Mouse (Mus musculus): ENCODE measurements around the gene Slc6a6. TPM values are rescaled to one million over a fixed set of nuclear protein-coding genes. Genes with fewer than 3 reads are reported as not detected.

Slc6a6 gene
- polyA plus RNA-seq, 1 experiment from 2014 or later, result 51.7 TPM

DNA sequence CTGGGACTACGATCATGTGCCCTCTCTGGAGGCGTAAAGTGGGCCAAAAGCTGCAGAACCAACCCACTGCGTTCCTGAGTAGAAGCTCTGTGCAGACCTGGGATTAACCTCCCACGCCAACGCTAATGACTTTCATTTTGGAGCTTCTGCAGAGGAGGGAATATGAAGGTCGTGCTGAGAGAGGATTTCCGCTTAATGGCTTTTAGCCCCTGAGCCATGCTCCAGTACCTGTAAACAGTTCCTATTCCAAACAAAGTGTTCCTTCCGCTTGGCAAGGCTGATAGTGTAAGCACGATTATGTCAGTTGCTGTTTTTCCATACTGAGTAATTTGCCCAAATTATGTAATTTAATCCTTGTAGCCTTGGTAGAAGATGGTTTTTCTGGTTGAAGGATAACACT, 33.6 kb upstream of the Slc6a6 start:
- Histone ChIP-seq H3K4me3 (ENCODE audit: low read length) (no peak overlapping the region), H3K9ac (ENCODE audit: low read length) (no peak overlapping the region), H3K9me3 (ENCODE audit: control insufficient read depth, low read length) (no peaks in the 10 kb centered on the region), H3K27ac (ENCODE audit: low read length) (no peak overlapping the region), H3K27me3 (ENCODE audit: control insufficient read depth, insufficient read depth, low read depth, low read length) (no peaks in the 10 kb centered on the region), H3K4me2 (ENCODE audit: low read depth, low read length) (no peak overlapping the region), H3K36me3 (ENCODE audit: control insufficient read depth, insufficient read depth, low read length) (no peaks in the 10 kb centered on the region), H3K4me1 (replicated peaks; ENCODE audit: control insufficient read depth, insufficient read depth, low read length) (no peaks in the 10 kb centered on the region)
- 57% methylated on average over 9 of the region's 9 CpGs for WGBS
- 0 out of 2 replicates have a peak, but pooled peaks have one; percentile 12 for ATAC-seq (ENCODE audit: low read depth)

DNA sequence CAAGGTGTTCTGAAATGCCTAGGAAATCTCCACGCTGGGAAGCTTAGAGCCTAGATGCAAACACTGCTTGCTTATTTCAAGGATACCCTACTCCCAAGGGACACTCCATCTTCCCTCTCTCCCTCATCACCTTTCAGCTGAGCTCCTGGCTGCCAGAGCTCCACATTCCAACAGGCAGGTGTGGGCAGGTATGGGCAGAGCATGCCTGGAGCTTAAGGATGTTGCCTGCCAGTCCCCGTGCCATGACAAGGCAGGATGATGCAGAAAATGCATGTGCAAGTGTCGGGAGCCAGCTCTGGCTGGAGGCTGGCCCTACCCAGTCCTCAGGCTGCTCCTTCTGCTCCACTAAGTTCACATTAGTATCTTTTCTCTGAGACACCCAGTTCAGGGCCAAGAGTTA, 31.6 kb upstream of the Slc6a6 start:
- H3K36me3 ChIP-seq (ENCODE audit: control insufficient read depth, insufficient read depth, low read length), result no peaks in the 10 kb centered on the region
- no peak overlapping the region for H3K4me3 ChIP-seq (ENCODE audit: low read length)
- H3K4me1 ChIP-seq (replicated peaks; ENCODE audit: control insufficient read depth, insufficient read depth, low read length), result no peaks in the 10 kb centered on the region
- WGBS, result 73% methylated on average over 3 of the region's 3 CpGs
- no peaks in the 10 kb centered on the region for H3K27me3 ChIP-seq (ENCODE audit: control insufficient read depth, insufficient read depth, low read depth, low read length)
- no peak overlapping the region for H3K4me2 ChIP-seq (ENCODE audit: low read depth, low read length)
- no peaks in the 10 kb centered on the region for H3K9me3 ChIP-seq (ENCODE audit: control insufficient read depth, low read length)
- no peak overlapping the region for H3K27ac ChIP-seq (ENCODE audit: low read length)
- no peak for ATAC-seq (ENCODE audit: low read depth)
- H3K9ac ChIP-seq (ENCODE audit: low read length), result no peak overlapping the region

DNA sequence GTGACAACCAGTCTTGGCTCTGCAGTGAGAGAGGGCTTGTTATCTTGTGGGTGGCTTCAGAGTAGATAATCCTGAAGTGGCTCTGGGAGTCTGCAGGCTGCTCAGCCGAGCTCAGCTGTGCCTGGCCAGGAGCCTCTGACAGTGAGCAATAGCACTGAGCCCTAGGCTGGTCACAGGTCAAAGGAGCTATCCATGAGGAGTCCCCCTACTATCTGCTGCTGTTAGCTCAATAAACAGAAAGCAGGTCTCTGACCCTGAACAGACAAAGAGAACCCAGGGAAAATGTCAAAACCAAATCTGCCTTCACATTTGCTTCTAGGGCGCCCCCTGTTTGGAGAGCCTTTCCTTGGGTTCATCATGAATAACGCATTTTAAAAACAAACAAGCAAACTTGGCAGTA, 28.6 kb upstream of the Slc6a6 start:
- WGBS, result 28% methylated on average over 3 of the region's 3 CpGs
- no peaks in the 10 kb centered on the region for H3K9me3 ChIP-seq (ENCODE audit: control insufficient read depth, low read length)
- H3K36me3 ChIP-seq (ENCODE audit: control insufficient read depth, insufficient read depth, low read length), result no peaks in the 10 kb centered on the region
- H3K27me3 ChIP-seq (ENCODE audit: control insufficient read depth, insufficient read depth, low read depth, low read length), result no peaks in the 10 kb centered on the region
- no peak overlapping the region for H3K27ac ChIP-seq (ENCODE audit: low read length)
- H3K4me2 ChIP-seq (ENCODE audit: low read depth, low read length), result no peak overlapping the region
- no peak for ATAC-seq (ENCODE audit: low read depth)
- H3K4me1 ChIP-seq (replicated peaks; ENCODE audit: control insufficient read depth, insufficient read depth, low read length), result no peaks in the 10 kb centered on the region
- no peak overlapping the region for H3K4me3 ChIP-seq (ENCODE audit: low read length)
- no peak overlapping the region for H3K9ac ChIP-seq (ENCODE audit: low read length)

DNA sequence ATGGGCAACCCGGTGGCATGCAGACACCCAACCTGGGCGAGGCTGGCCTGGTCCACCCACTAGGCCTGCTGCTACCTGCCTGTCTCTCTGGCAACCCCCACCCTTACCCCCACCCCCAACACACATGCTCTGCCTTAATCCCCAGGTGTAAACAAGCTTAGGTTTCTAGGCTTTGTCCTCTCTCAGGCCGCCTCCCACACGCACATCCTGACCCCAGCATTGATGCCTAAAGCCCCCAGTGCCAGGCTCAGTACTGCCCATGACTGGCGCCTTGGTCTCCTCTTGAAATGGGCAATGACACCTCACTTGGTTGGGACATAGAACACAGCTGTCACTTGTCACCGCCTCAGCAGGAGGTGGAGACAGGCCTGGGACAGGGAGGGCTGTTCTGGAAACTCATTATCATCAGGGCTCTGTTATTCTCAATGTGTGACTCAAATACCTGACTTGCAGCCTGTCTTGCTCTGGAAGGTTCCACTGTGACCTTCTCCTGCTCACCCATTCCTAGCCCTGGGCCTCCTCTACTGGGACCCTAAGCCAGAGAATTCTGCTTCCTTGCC, 27.9 kb upstream of the Slc6a6 start:
- Histone ChIP-seq H3K9me3 (ENCODE audit: control insufficient read depth, low read length) (no peaks in the 10 kb centered on the region), H3K27me3 (ENCODE audit: control insufficient read depth, insufficient read depth, low read depth, low read length) (no peaks in the 10 kb centered on the region), H3K27ac (ENCODE audit: low read length) (no peak overlapping the region), H3K9ac (ENCODE audit: low read length) (no peak overlapping the region), H3K4me2 (ENCODE audit: low read depth, low read length) (no peak overlapping the region), H3K4me3 (ENCODE audit: low read length) (no peak overlapping the region), H3K36me3 (ENCODE audit: control insufficient read depth, insufficient read depth, low read length) (no peaks in the 10 kb centered on the region), H3K4me1 (replicated peaks; ENCODE audit: control insufficient read depth, insufficient read depth, low read length) (no peaks in the 10 kb centered on the region)
- no peak; the same call in 1 of the 2 replicates for ATAC-seq (ENCODE audit: low read depth)
- 59% methylated on average over 6 of the region's 6 CpGs for WGBS

DNA sequence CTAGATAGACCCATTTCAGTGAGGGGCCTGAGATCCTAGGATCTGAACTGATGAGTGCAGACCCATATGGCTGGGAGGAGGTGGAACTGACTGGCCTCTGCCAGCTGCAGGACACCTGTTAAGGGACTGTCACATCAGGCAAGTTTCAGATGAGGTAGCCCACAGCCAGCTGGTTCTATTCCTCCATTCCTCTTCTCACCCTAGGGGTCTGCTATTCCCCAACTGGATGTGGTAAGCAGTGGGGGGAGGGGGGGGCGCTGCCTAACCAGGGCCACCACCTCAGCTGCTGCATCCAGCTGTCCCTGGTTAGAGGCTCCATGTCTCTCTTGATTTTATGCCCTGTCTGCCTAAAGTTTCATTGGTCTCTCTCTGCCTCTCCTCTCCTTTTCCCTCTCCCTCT, 25.6 kb upstream of the Slc6a6 start:
- WGBS, result 44% methylated on average over 1 of the region's 1 CpGs
- no peaks in the 10 kb centered on the region for H3K36me3 ChIP-seq (ENCODE audit: control insufficient read depth, insufficient read depth, low read length)
- H3K4me2 ChIP-seq (ENCODE audit: low read depth, low read length), result no peak overlapping the region
- no peaks in the 10 kb centered on the region for H3K9me3 ChIP-seq (ENCODE audit: control insufficient read depth, low read length)
- no peak for ATAC-seq (ENCODE audit: low read depth)
- no peaks in the 10 kb centered on the region for H3K27me3 ChIP-seq (ENCODE audit: control insufficient read depth, insufficient read depth, low read depth, low read length)
- no peak overlapping the region for H3K27ac ChIP-seq (ENCODE audit: low read length)
- H3K4me1 ChIP-seq (replicated peaks; ENCODE audit: control insufficient read depth, insufficient read depth, low read length), result no peaks in the 10 kb centered on the region
- H3K9ac ChIP-seq (ENCODE audit: low read length), result no peak overlapping the region
- no peak overlapping the region for H3K4me3 ChIP-seq (ENCODE audit: low read length)

DNA sequence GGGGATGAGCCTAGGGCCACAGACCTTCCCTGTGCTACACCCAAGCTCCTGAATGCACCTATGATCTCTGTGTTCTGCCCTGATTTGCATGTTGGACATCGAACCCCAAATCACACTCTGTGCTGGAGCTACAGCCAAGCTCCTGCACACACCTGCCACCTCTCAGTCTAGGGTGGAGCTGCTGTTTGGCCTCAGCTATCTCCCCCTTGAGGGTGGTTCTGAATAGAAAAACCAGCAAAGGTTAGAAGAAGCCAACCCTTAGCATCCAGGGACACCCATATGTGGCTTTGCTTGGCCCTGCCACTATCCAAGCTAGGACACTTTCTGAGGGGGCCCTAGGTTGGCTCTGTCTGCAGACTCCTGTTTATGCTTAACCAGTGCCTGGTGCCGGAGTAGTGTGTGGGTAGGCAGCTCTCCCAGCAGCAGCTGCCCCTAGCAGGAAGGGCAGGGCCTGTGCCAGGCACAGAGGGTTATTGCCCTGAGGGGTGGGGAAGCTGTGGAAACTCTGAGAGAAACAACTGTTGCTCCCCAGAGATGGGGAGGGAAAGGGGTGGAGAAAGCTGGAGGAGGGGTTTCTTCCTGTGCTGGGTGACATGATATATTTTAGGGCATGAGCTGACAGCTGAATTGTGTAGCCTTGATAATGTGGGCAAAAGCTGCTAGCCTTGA, 23.9 kb upstream of the Slc6a6 start:
- peak overlapping the region; percentile 4; the same call in 1 of the 2 replicates for H3K27ac ChIP-seq (ENCODE audit: low read length)
- no peaks in the 10 kb centered on the region for H3K36me3 ChIP-seq (ENCODE audit: control insufficient read depth, insufficient read depth, low read length)
- WGBS, result 50% methylated on average over 2 of the region's 2 CpGs
- ATAC-seq (ENCODE audit: low read depth), result peak; percentile 49
- no peak overlapping the region for H3K9ac ChIP-seq (ENCODE audit: low read length)
- H3K27me3 ChIP-seq (ENCODE audit: control insufficient read depth, insufficient read depth, low read depth, low read length), result no peaks in the 10 kb centered on the region
- H3K4me3 ChIP-seq (ENCODE audit: low read length), result no peak overlapping the region
- no peak overlapping the region for H3K4me2 ChIP-seq (ENCODE audit: low read depth, low read length)
- no peaks in the 10 kb centered on the region for H3K9me3 ChIP-seq (ENCODE audit: control insufficient read depth, low read length)
- H3K4me1 ChIP-seq (replicated peaks; ENCODE audit: control insufficient read depth, insufficient read depth, low read length), result no peaks in the 10 kb centered on the region

DNA sequence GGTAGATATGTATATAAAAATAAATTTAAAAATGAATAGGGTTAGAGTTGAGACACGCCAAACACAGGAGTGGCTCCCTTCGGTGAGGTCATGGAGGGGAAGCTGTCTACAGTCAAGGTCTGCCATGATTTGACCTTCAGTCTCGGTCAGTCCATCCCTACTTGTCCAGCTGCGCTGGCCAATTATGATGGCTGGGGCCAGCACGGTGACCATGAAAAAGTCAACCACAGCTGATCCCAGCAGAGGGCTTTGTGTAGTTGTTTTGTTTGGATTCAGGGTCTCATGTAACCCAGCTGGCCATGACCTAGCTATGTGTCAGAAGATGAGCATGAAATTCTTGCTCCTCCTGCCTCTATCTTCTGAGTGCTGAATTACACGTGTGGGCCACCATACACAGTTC, 21.6 kb upstream of the Slc6a6 start:
- Histone ChIP-seq H3K27me3 (ENCODE audit: control insufficient read depth, insufficient read depth, low read depth, low read length) (no peaks in the 10 kb centered on the region), H3K4me2 (ENCODE audit: low read depth, low read length) (no peak overlapping the region), H3K9me3 (ENCODE audit: control insufficient read depth, low read length) (no peaks in the 10 kb centered on the region), H3K27ac (ENCODE audit: low read length) (no peak overlapping the region), H3K36me3 (ENCODE audit: control insufficient read depth, insufficient read depth, low read length) (no peaks in the 10 kb centered on the region), H3K4me3 (ENCODE audit: low read length) (no peak overlapping the region), H3K4me1 (replicated peaks; ENCODE audit: control insufficient read depth, insufficient read depth, low read length) (no peaks in the 10 kb centered on the region), H3K9ac (ENCODE audit: low read length) (no peak overlapping the region)
- ATAC-seq (ENCODE audit: low read depth), result no peak
- 65% methylated on average over 6 of the region's 6 CpGs for WGBS

DNA sequence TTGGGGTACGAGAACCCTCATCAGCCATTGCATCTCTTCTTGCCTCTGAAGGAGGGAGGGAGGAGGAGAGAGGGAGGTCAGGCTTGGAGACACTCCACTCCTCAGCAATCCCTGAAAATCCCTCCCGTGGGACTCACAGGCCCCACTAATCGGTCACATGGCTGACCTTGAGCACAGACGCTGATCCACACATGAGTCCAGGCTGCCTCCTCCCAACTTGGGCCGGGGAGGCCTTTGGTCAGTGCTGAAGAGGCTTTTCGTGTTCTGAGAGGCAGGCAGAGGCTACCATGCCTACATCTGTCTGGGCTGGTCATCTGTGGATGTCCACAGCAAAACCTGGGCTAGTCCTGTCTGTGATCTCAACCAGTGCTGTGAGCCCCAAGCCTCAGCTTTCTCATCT, 20.2 kb upstream of the Slc6a6 start:
- ATAC-seq (ENCODE audit: low read depth), result no peak
- 73% methylated on average over 6 of the region's 6 CpGs for WGBS
- Histone ChIP-seq H3K27ac (ENCODE audit: low read length) (no peak overlapping the region), H3K9me3 (ENCODE audit: control insufficient read depth, low read length) (no peaks in the 10 kb centered on the region), H3K4me2 (ENCODE audit: low read depth, low read length) (no peak overlapping the region), H3K36me3 (ENCODE audit: control insufficient read depth, insufficient read depth, low read length) (no peaks in the 10 kb centered on the region), H3K4me3 (ENCODE audit: low read length) (no peak overlapping the region), H3K9ac (ENCODE audit: low read length) (no peak overlapping the region), H3K27me3 (ENCODE audit: control insufficient read depth, insufficient read depth, low read depth, low read length) (no peaks in the 10 kb centered on the region), H3K4me1 (replicated peaks; ENCODE audit: control insufficient read depth, insufficient read depth, low read length) (no peaks in the 10 kb centered on the region)

DNA sequence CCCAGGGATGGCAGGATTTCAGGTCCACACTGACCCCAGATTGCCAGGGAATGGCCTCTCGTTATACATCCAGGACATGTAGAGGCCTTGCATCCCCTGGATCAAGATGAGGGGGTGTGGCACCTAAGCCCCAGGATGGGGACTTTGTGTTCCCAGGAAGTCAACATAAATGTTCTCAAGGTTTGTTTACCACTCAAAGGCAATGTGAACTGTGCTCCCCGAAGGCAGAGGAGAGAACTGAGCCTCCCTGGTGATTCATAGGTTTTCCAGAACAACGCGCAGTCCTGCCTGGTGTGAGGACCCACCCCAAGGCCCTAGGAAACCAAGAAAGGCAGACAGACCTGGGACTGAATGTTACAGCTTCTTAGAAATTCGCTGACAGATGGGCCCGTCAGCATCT, 18.6 kb upstream of the Slc6a6 start:
- no peaks in the 10 kb centered on the region for H3K36me3 ChIP-seq (ENCODE audit: control insufficient read depth, insufficient read depth, low read length)
- no peaks in the 10 kb centered on the region for H3K4me1 ChIP-seq (replicated peaks; ENCODE audit: control insufficient read depth, insufficient read depth, low read length)
- H3K4me3 ChIP-seq (ENCODE audit: low read length), result no peak overlapping the region
- WGBS, result 76% methylated on average over 6 of the region's 6 CpGs
- no peaks in the 10 kb centered on the region for H3K27me3 ChIP-seq (ENCODE audit: control insufficient read depth, insufficient read depth, low read depth, low read length)
- no peak for ATAC-seq (ENCODE audit: low read depth)
- H3K4me2 ChIP-seq (ENCODE audit: low read depth, low read length), result no peak overlapping the region
- H3K27ac ChIP-seq (ENCODE audit: low read length), result no peak overlapping the region
- H3K9ac ChIP-seq (ENCODE audit: low read length), result no peak overlapping the region
- no peaks in the 10 kb centered on the region for H3K9me3 ChIP-seq (ENCODE audit: control insufficient read depth, low read length)
